Mouse (Mus musculus) hindbrain, embryonic 12.5 days (tissue): ENCODE measurements around the gene Gcgr. TPM values are rescaled to one million over a fixed set of nuclear protein-coding genes. Genes with fewer than 3 reads are reported as not detected.
"Not testable (repeated sequence)": the region's sequence is repeated elsewhere in the genome, so short reads cannot be mapped to it uniquely, and the experiment has no call there.

Experiments used
- ATAC-seq: fragments of 200-750 bp; cut with Nextera tagmentation; 2 replicates; pipeline ENCODE4 v1.8.0; 2017; ENCODE audit warnings: moderate TSS enrichment; ENCODE audit not compliant: low FRiP score
- H3K27ac ChIP-seq: fragments of 300-500 bp; sonication (generic); 2 replicates; pipeline ENCODE4 v1.5.1; 2016; ENCODE audit warnings: mild to moderate bottlenecking
- H3K27me3 ChIP-seq: fragments of 300-500 bp; sonication (generic); 2 replicates; pipeline ENCODE4 v1.6.1; 2016; ENCODE audit warnings: mild to moderate bottlenecking
- H3K36me3 ChIP-seq: fragments of 300-500 bp; sonication (generic); 2 replicates; pipeline ENCODE4 v1.6.1; 2016; ENCODE audit warnings: mild to moderate bottlenecking
- H3K4me1 ChIP-seq: fragments of 300-500 bp; sonication (generic); 2 replicates; pipeline ENCODE4 v1.6.1; 2016
- H3K4me2 ChIP-seq: fragments of 300-500 bp; sonication (generic); replicated peaks from 2 replicates; pipeline ENCODE4 v1.6.1; 2016; ENCODE audit warnings: mild to moderate bottlenecking
- H3K4me3 ChIP-seq: fragments of 300-500 bp; sonication (generic); 2 replicates; pipeline ENCODE4 v1.5.1; 2016; ENCODE audit warnings: mild to moderate bottlenecking
- H3K9ac ChIP-seq: fragments of 300-500 bp; sonication (generic); 2 replicates; pipeline ENCODE4 v1.6.1; 2016; ENCODE audit warnings: mild to moderate bottlenecking, moderate library complexity
- H3K9me3 ChIP-seq: fragments of 300-500 bp; sonication (generic); replicated peaks from 2 replicates; pipeline ENCODE4 v1.6.1; 2016; ENCODE audit warnings: mild to moderate bottlenecking
- WGBS: fragments of 180-500 bp; shearing (Covaris S2); methylation state at CpG from one replicate; pipeline ENCODE4 v1.1.7; 2016; 5-methylcytosine and 5-hydroxymethylcytosine counted together
- polyA plus RNA-seq: library from polyadenylated mRNA; unstranded; fragments of >200 nt; fragmentation: Nextera tagmentation; extraction: Ambion mirVana; gene quantifications from 2 replicates; pipeline ENCODE4 v1.2.1, GENCODE M21; 2016

Gene Gcgr
- polyA plus RNA-seq, 1 experiment from 2014 or later, result 0.54 TPM

DNA sequence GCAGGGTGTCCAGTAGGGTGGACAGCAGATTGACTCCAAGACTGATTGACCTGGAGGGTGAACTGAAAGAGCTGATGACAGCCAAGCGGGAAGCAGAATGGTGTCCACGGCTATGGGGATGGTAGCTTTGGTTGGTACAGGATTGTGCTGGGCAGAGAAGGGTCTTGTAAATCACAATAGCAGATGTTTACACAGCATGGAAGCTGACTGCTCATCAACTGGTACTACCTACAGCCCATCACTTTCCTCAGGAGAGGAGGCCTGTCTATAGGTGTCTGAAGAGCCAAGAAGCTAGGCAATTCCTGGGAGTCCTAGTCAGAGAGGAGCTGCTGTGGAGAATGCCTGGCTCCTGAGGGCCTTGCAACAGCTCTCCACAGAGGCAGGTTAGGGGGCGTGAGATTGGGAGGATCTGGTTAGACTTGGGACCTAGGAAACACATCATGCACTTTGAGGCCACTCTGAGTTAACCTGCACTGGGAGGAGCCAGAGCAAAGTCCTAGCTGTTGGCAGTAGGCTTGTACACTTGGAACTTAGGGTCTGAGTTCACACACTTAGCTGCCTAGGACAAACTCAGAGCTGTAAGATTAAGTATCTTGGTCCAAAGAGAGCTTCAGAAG, 46.0 kb downstream of the Gcgr start:
- Histone ChIP-seq H3K4me2 (no peak overlapping the region), H3K27ac (no peak overlapping the region; the same call in 1 of the 2 replicates), H3K4me1 (peaks cover 34% of the 10 kb centered on the region), H3K9ac (no peak overlapping the region), H3K4me3 (no peak overlapping the region), H3K27me3 (no peaks in the 10 kb centered on the region), H3K9me3 (no peaks in the 10 kb centered on the region), H3K36me3 (peaks cover 27% of the 10 kb centered on the region)
- no peak for ATAC-seq
- 94% methylated on average over 3 of the region's 3 CpGs for WGBS

GRCm38 (mm10) chr11:120577211-120578023, 46.9 kb downstream of the Gcgr start:
- H3K27me3 ChIP-seq, result no peaks in the 10 kb centered on the region
- WGBS, result 85% methylated on average over 7 of the region's 7 CpGs
- peaks cover 27% of the 10 kb centered on the region for H3K36me3 ChIP-seq
- peaks cover 37% of the 10 kb centered on the region for H3K4me1 ChIP-seq
- H3K27ac ChIP-seq, result no peak overlapping the region; the same call in 1 of the 2 replicates
- H3K9me3 ChIP-seq, result no peaks in the 10 kb centered on the region
- no peak overlapping the region for H3K4me2 ChIP-seq
- no peak overlapping the region; the same call in 1 of the 2 replicates for H3K9ac ChIP-seq
- no peak overlapping the region for H3K4me3 ChIP-seq
- ATAC-seq, result no peak

DNA sequence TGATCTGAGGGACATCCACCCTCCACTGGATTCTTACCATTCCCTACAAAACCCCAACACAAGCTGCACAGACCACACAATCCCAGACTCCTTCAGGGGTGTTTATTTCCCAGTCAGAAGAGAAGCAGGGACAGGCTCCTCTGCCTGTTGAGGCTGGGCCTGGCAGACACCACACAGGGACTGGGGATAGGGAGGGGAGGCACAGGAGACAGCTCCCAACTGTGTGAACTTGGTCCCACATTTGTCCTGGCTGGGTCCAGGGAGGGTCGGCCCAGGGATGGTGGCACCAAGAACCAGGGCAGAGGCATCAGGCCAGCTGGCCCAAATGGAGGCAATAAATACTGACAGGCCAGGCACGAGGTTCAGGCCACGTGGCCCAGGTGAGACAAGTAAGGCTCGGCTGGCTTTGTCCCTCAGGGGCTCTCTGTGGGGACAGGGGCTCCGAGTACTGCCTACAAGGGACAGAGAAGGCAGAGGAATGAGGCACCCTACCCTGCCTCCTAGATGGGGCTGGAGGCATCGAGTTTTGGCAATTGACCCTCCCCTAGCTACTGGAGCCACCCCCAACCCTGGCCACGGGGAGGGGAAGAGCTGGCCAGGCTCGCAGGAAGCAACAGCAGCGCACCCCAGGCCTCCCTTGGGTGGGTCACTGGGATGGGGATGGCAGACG, 47.7 kb downstream of the Gcgr start:
- no peak overlapping the region for H3K4me3 ChIP-seq
- H3K9me3 ChIP-seq, result no peaks in the 10 kb centered on the region
- no peaks in the 10 kb centered on the region for H3K27me3 ChIP-seq
- peaks cover 27% of the 10 kb centered on the region for H3K36me3 ChIP-seq
- no peak overlapping the region for H3K27ac ChIP-seq
- no peak overlapping the region for H3K4me2 ChIP-seq
- 84% methylated on average over 10 of the region's 10 CpGs for WGBS
- H3K4me1 ChIP-seq, result peaks cover 37% of the 10 kb centered on the region
- no peak for ATAC-seq
- 0 out of 2 replicates have a peak overlapping the region, but pooled peaks have one; percentile 43 for H3K9ac ChIP-seq

GRCm38 (mm10) chr11:120578694-120579243, 48.3 kb downstream of the Gcgr start:
- Histone ChIP-seq H3K4me3 (no peak overlapping the region), H3K27ac (no peak overlapping the region), H3K9ac (peak overlapping the region; percentile 43; the same call in 1 of the 2 replicates), H3K27me3 (no peaks in the 10 kb centered on the region), H3K4me2 (no peak overlapping the region), H3K9me3 (no peaks in the 10 kb centered on the region), H3K4me1 (peaks cover 36% of the 10 kb centered on the region), H3K36me3 (peaks cover 31% of the 10 kb centered on the region)
- 81% methylated on average over 11 of the region's 11 CpGs for WGBS
- ATAC-seq, result no peak

DNA sequence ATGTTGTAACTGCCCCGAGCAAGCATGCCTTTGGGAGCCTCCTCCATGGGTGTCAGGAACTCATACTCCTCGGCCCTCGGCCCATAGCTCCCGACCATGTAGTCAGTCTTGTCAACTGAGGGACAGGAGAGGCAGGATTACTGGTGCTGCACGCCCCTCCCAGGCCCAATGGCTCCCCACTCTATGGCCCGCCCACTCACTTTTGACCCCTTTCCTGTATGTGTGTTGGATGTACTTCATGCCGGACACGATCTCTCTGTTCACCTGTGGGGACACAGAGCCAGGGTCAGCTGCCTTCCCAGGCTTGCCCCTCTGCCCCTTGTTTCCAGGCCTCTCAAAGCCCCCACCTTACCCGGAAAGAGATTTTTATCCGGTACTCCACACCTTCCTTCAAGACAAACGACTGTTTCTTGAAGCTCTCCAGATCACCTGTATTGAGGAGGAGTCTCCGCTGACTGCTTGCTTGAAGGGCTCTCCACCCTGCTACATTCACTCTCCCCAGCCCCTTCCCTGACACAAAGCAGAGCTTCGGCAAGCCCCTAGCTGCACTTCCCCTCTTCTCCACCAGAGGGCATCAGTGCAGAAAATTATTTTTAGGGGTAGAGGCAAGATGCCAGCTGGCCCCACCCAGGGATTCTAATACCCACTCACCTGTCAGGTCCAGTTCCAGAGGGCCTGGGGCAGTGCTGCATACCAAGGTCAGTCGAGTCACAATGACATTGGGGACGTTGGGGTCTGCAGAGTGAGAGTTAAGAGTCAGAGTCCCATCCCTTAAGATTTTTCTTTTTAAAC, 49.0 kb downstream of the Gcgr start:
- Histone ChIP-seq H3K9ac (peak overlapping the region; percentile 98; the same call in 1 of the 2 replicates), H3K36me3 (peaks cover 37% of the 10 kb centered on the region), H3K9me3 (no peaks in the 10 kb centered on the region; the same call in 1 of the 2 replicates), H3K4me2 (peak overlapping the region; percentile 90), H3K27ac (peak overlapping the region; percentile 93), H3K4me1 (peaks cover 29% of the 10 kb centered on the region), H3K27me3 (no peaks in the 10 kb centered on the region), H3K4me3 (peak overlapping the region; percentile 91)
- WGBS, result 61% methylated on average over 15 of the region's 15 CpGs
- no peak for ATAC-seq

DNA sequence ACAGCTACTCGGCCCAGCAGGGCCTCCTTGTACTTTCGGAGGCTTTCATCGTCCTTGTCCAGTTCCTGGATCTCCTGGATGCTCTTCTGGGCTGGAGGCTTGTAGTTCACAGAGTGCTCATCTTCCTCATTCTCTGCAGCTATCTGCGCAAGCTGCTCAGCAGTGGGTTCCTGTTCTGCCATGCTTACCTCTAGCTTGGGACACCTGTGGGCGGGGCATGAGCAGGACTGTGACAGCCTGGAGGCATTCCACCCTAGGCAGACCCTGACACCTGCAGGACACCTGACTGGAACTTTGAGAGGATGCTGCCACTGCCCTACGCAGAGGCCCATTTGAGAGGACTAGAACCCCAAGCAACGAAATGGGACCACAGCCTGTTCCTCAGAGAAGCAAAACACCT, 49.7 kb downstream of the Gcgr start:
- peak overlapping the region; percentile 91 for H3K4me3 ChIP-seq
- H3K4me1 ChIP-seq, result peaks cover 28% of the 10 kb centered on the region
- no peak for ATAC-seq
- peak overlapping the region; percentile 93 for H3K27ac ChIP-seq
- H3K9ac ChIP-seq, result peak overlapping the region; percentile 98
- H3K4me2 ChIP-seq, result peak overlapping the region; percentile 90
- peaks cover 41% of the 10 kb centered on the region for H3K36me3 ChIP-seq
- 67% methylated on average over 7 of the region's 7 CpGs for WGBS
- H3K9me3 ChIP-seq, result no peaks in the 10 kb centered on the region; the same call in 1 of the 2 replicates
- H3K27me3 ChIP-seq, result no peaks in the 10 kb centered on the region

- Histone ChIP-seq H3K4me3 (peak overlapping the region; percentile 91), H3K27me3 (no peaks in the 10 kb centered on the region), H3K9me3 (no peaks in the 10 kb centered on the region; the same call in 1 of the 2 replicates), H3K4me1 (peaks cover 28% of the 10 kb centered on the region), H3K36me3 (peaks cover 48% of the 10 kb centered on the region), H3K9ac (peak overlapping the region; percentile 98), H3K4me2 (peak overlapping the region; percentile 90), H3K27ac (peak overlapping the region; percentile 93)
- ATAC-seq, result peak; percentile 38
- under 1% methylated on average over 35 of the region's 44 CpGs for WGBS
Observed at GRCm38 (mm10) chr11:120580871-120581331, 50.4 kb downstream of the Gcgr start.

DNA sequence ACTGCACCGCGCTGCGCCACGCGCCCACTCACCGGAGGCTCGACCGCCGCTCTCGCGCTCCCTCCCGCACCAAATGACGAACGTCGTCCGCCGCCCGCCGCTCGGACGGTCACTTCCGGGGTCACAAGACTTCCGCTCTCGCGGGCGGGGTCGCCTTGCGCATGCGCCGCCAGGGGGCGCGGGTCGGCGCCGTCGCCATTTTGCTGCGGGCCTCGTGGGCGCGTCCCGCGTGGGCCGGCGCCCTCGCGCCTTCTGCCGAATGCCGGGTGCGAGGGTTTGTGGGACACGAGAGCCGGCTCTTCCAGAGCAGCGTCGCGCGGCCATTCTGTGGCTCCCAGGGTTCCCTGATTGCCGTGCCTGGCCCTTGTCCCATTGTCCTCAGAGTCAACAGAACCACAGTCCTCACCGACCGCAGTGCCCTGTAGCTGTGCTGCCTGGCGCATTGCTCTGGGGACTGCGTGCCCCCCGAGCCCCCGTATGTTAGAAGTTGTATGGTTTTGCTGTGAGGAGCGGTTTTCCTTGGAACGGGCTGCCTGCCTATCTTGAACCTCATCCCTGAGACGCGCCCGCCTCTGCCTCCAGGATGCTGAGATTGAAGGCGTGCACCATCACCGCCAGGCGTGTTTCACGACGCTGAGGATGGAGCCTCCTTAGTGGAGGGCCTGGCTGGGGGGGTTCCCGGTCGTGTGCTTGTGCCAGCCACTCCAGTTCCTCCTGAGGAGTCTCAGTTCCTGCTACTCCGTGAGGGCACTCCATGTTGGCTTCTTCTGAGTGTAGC, 51.2 kb downstream of the Gcgr start, which contains the start of gene Arhgdia:
Gene Arhgdia (minus strand): TSS at position 135 of the 778 bp plus-strand sequence.
- Histone ChIP-seq H3K4me1 (peaks cover 28% of the 10 kb centered on the region), H3K36me3 (peaks cover 56% of the 10 kb centered on the region), H3K27me3 (no peaks in the 10 kb centered on the region), H3K9me3 (no peaks in the 10 kb centered on the region; the same call in 1 of the 2 replicates), H3K4me2 (peak within 1 kb of the TSS; percentile 90), H3K9ac (peak within 1 kb of the TSS; percentile 98), H3K27ac (peak within 1 kb of the TSS; percentile 93), H3K4me3 (peak within 1 kb of the TSS; percentile 91)
- WGBS, result 5% methylated on average over 68 of the region's 75 CpGs
- peak; percentile 65 for ATAC-seq

GRCm38 (mm10) chr11:120582268-120582981, 51.9 kb downstream of the Gcgr start:
- H3K4me3 ChIP-seq, result peak overlapping the region; percentile 91
- H3K27ac ChIP-seq, result peak overlapping the region; percentile 93
- ATAC-seq, result 0 out of 2 replicates have a peak, but pooled peaks have one; percentile 5
- H3K9me3 ChIP-seq, result no peaks in the 10 kb centered on the region; the same call in 1 of the 2 replicates
- H3K36me3 ChIP-seq, result peaks cover 57% of the 10 kb centered on the region
- WGBS, result 71% methylated on average over 8 of the region's 8 CpGs
- peak overlapping the region; percentile 98 for H3K9ac ChIP-seq
- H3K4me1 ChIP-seq, result peaks cover 28% of the 10 kb centered on the region
- peak overlapping the region; percentile 90 for H3K4me2 ChIP-seq
- H3K27me3 ChIP-seq, result no peaks in the 10 kb centered on the region

GRCm38 (mm10) chr11:120582982-120583293, 52.4 kb downstream of the Gcgr start:
- not testable (repeated sequence) for H3K27ac ChIP-seq, H3K9me3 ChIP-seq, H3K4me2 ChIP-seq, H3K9ac ChIP-seq, H3K27me3 ChIP-seq, H3K4me3 ChIP-seq, ATAC-seq
- H3K36me3 ChIP-seq, result peaks cover 57% of the 10 kb centered on the region
- H3K4me1 ChIP-seq, result peaks cover 28% of the 10 kb centered on the region
- 93% methylated on average over 2 of the region's 2 CpGs for WGBS
